Mouse (Mus musculus): ENCODE data around the gene Calm3.

Gene Calm3

GRCm38 (mm10) chr7:16891641-16892351, 32.1 kb downstream of the Calm3 start, which contains the start of gene Gng8:
Gng8 (plus strand) TSS chr7:16891786.
- peak; percentile 87 to 90 for DNase-seq (ENCODE audit: low spot score in 2 of 2)

GRCm38 (mm10) chr7:16890944-16891343, 33.0 kb downstream of the Calm3 start:
- DNase-seq (ENCODE audit: low spot score in 2 of 2), result no peak

DNA sequence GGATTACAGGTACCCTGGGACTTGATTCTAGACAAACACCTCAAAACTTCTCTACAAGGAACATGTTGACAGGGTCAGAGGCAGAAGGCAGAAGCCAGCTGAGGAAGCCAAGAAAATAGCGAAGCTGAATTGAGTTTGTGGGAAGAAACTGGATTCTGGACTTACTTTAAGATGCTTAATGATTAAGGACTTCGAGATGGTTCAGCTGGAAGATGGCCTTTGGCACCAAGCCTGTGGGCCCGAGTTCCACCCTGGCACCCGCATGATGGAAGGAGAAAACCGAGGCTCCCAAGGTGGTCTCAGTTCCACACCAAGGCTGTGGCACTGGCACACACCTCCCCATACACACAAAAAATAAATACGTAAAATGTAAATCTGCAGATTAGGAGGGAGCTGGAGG, 33.4 kb downstream of the Calm3 start:
- no peak for DNase-seq (ENCODE audit: low spot score in 2 of 2)

- DNase-seq (ENCODE audit: low spot score in 2 of 2), result no peak
Measured at GRCm38 (mm10) chr7:16885905-16886304, 38.0 kb downstream of the Calm3 start.

- no peak for DNase-seq (ENCODE audit: low spot score in 2 of 2)
Measured at GRCm38 (mm10) chr7:16885271-16885776, 38.6 kb downstream of the Calm3 start.

DNA sequence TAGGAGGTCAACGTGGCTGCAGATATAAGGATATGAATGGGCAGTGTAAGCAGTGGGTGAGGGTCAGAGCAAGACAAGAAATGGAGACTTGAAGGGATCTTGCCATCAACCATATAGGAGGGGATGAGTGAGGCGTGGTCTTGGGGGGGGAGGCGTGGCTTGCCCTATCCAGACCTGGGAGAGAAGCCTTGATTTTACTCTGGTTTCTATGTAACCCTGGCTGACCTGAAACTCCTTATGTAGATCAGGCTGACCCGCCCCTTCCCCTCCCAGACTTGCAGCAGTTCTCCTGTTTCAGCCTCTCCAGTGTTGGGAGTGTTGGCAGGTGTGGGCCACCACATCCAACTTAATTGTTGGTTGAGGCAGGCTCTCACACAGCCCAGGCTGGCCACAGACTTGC, 39.6 kb downstream of the Calm3 start:
- DNase-seq (ENCODE audit: low spot score in 2 of 2), result no peak

GRCm38 (mm10) chr7:16883162-16883561, 40.8 kb downstream of the Calm3 start:
- DNase-seq (ENCODE audit: low spot score in 2 of 2), result no peak

- no peak for DNase-seq (ENCODE audit: low spot score in 2 of 2)
Measured at GRCm38 (mm10) chr7:16880615-16881014, 43.3 kb downstream of the Calm3 start.

DNA sequence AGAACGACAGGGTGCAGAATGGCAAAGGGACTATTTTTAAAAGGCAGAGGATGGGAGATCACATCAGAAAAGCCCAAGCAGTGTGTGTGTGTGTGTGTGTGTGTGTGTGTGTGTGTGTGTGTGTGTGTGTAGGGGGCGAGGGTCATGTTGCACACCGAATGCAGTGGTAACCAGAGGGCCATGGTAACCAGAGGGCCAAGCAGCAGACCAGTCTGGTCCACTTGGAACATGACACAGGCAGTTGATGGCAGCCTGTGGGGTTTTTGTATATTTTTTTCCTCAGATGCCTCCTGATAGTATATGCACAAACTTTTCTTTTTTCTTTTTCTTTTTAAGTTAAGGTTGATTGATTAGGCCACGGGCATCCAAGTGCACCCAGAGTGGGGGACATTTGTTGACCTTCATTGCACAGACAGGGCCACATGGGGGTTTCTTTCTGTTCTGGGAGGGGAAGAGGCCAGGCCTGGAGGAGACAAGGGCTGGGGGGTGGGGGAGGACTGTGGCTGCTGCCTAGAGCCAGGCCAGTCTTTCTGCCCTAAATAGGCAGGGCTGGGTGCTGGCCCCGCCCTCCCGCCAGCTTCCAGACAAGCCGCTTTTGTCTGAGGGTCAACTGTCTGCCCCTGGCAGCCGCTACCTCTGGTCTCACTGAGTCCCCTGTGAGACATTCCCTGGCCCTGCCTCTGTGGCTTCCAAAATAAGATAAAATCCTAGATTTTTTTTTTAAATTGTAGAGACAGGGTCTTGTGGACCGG, 43.9 kb downstream of the Calm3 start:
- no peak for DNase-seq (ENCODE audit: low spot score in 2 of 2)

GRCm38 (mm10) chr7:16877717-16878116, 46.2 kb downstream of the Calm3 start:
- no peak for DNase-seq (ENCODE audit: low spot score in 2 of 2)

- no peak for DNase-seq (ENCODE audit: low spot score in 2 of 2)
Measured at GRCm38 (mm10) chr7:16876608-16877007, 47.3 kb downstream of the Calm3 start.

- DNase-seq (ENCODE audit: low spot score in 2 of 2), result no peak
Measured at GRCm38 (mm10) chr7:16876006-16876405, 47.9 kb downstream of the Calm3 start.

- no peak for DNase-seq (ENCODE audit: low spot score in 2 of 2)
Measured at GRCm38 (mm10) chr7:16875326-16875725, 48.6 kb downstream of the Calm3 start.

DNA sequence AGATGAGACGGTGACA, 48.8 kb downstream of the Calm3 start, which contains the start of gene Dact3:
TSS of gene Dact3 (plus strand) at position 8 of the 16 bp plus-strand sequence.
- DNase-seq (ENCODE audit: low spot score in 2 of 2), result no peak

DNA sequence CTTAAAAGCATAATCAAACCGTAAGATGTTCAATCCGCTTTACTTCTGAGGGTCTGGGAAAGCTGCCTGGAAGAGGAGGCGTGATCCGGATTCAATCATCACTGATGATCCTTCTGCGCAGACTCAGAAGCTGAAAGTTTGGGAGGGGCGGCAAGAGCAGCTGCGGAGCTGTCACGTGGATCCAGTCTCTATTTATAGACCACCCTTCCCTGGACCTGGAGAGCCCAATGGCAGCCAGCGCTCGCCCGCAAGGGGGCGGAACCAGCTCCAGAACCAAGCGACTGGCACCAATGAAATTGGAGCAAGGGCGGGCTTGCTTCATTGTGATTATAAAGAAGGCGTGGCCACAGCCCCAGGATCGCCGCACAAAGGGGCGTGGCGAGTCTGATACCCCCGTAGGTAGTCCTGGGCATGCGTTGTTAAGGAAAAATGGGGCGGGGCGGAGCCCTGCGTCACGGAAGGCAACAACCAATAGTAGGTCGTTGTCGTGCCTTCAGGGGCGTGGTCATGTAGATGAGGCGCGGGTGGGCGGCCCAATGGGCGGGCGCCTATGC, 49.1 kb downstream of the Calm3 start:
- DNase-seq (ENCODE audit: low spot score in 2 of 2), result peak; percentile 99 to 100

- peak; percentile 78 to 80 for DNase-seq (ENCODE audit: low spot score in 2 of 2)
Measured at GRCm38 (mm10) chr7:16874190-16874589, 49.7 kb downstream of the Calm3 start.

DNA sequence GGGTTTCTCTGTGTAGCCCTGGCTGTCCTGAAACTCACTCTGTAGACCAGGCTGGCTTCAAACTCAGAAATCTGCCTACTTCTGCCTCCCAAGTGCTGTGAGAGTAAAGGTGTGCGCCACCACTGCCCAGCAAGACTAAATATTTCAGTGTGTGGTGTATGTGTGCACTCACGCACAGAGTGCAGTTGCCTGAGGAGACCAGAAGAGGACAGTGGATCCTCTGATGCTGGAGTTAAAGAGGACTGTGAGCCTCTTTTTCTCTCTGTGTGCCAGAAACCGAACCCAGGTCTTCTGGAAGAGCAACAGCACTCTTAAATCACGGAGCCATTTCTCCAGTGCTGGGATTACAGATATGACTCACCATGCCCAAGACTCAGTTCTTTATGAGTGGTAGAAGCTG, 50.5 kb downstream of the Calm3 start:
- no peak for DNase-seq (ENCODE audit: low spot score in 2 of 2)

DNA sequence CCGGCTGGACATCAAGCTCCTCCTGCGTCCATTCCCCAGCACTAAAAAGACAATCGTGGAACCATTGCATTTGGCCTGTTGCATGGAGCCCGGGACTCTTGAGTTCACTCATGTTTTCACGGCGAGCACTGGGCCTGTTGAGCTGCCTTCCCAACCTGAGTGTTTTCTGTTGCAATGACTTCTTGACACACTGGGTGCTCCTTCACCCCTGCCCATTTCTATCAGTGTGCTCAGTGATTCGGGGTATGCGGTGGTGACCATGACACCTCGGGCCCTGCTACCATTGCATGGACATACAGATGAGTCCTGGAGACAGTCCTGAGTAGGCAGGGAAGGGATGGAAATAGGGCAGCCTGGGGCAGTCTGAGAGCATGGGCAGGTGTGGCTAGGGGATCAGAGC, 51.4 kb downstream of the Calm3 start:
- DNase-seq (ENCODE audit: low spot score in 2 of 2), result no peak

- DNase-seq (ENCODE audit: low spot score in 2 of 2), result no peak
Measured at GRCm38 (mm10) chr7:16871600-16871999, 52.3 kb downstream of the Calm3 start.

DNA sequence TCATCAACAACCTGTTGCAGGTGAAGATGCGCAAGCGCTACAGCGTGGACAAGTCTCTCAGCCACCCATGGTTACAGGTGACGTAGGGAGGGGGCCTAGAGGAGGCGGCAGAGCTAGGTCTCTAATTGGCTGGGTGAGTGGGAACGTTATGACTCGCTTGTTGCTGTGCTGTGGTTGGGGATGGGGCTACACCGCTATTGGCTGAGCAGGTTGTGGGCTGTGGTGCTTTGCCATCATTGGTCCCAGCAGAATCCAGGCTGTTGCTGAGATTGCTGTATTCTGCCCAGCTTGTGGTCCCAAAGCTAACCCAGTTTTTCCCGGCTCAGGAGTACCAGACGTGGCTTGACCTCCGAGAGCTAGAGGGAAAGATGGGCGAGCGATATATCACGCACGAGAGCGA, 54.4 kb downstream of the Calm3 start:
- peak; percentile 91 to 92 for DNase-seq (ENCODE audit: low spot score in 2 of 2)

GRCm38 (mm10) chr7:16867488-16867887, 56.4 kb downstream of the Calm3 start:
- no peak for DNase-seq (ENCODE audit: low spot score in 2 of 2)
